Mouse (Mus musculus): ENCODE results near the gene Kcnb1.

DNA sequence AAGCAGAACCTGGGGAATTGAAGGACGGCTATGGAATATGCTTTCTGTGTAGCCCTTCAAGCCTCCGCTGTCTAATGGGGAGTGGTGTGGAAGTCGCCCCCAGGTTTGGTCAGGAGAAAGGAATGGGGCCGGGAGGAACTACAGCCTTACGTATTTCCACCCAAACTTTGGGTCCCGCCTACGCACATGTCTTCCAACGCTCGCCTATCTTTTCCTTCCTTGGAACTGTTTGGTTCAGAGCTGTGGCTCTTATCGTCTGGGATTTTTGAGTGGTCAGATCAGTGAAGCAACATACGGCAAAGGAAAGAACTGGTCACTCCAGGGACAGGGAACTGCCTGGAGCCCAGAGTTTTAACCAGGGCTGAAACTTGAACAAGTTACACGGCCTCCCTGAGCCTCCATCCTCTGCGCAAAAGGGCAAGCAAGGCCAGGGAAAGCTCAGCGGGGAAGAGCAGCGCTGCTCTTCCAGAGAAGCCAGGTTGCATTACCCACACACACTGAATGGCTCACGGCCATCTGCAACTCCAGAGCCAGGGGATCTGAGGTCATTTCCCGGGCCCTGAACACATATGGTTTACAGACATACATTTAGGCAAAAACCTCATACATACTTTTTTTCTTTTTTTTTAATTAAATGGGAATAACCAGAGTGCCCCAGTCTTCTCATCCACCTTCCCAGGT lies 45.5 kb upstream of the Kcnb1 start:
- TF ChIP-seq CTCF (IDR thresholded peaks at IDR 0.05; ENCODE audit: low read depth, low read length) (no peak), POLR2A (IDR thresholded peaks at IDR 0.05; ENCODE audit: insufficient read depth, low read length) (no peak)

Data from ES-Bruce4 (cell line).